Mouse (Mus musculus) E14TG2a.4 (cell line): ENCODE results near the gene Sorbs2.

Source experiments
- H3K27me3 ChIP-seq: 2 replicates; pipeline ENCODE4 v1.6.1; 2014; ENCODE audit warnings: low read length, control low read depth; ENCODE audit not compliant: insufficient read depth
- H3K36me3 ChIP-seq: 2 replicates; pipeline ENCODE4 v1.6.1; 2014; ENCODE audit warnings: low read length, control low read depth; ENCODE audit not compliant: insufficient read depth
- H3K4me1 ChIP-seq: replicated peaks from 2 replicates; pipeline ENCODE4 v1.6.1; 2014; ENCODE audit warnings: low read depth, low read length, control low read depth
- H3K4me3 ChIP-seq: replicated peaks from 2 replicates; pipeline ENCODE4 v1.5.1; 2014; ENCODE audit warnings: mild to moderate bottlenecking, low read length
- H3K9me3 ChIP-seq: 2 replicates; pipeline ENCODE4 v1.6.1; 2014; ENCODE audit warnings: low read length, control low read depth
- CTCF ChIP-seq: conservative IDR thresholded peaks from 2 replicates; pipeline ENCODE4 v1.5.1; 2014; ENCODE audit warnings: low read length
- NANOG ChIP-seq: IDR thresholded peaks from 2 replicates; pipeline ENCODE4 v1.6.1; 2014; ENCODE audit warnings: borderline replicate concordance, low read length, mixed read lengths
- POU5F1 ChIP-seq: IDR thresholded peaks from 2 replicates; pipeline ENCODE4 v1.6.1; 2014; ENCODE audit warnings: low read length, borderline replicate concordance

The Sorbs2 gene

DNA sequence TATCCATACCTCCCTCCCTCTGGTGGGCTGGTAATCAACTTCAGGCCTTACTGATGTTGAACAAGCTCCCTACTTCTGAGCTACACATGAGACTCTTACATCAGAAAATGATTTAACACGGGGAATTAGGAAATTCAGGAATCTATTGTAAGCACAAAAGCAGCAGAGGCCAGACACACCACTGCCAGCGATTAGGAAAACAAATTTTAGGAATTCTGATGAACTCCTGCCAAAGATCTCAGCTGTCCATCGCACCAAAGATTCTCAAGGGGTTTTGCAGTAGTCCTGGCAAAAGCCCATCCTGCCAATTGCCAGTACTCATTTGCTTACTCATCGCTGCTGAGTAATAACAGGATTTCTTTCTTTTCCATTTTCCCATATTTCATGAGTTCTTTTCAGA, 94.4 kb downstream of the Sorbs2 start:
- TF ChIP-seq NANOG (no peak), CTCF (no peak), POU5F1 (no peak)
- Histone ChIP-seq H3K27me3 (no peaks in the 10 kb centered on the region), H3K4me3 (no peak overlapping the region), H3K36me3 (no peaks in the 10 kb centered on the region), H3K9me3 (no peaks in the 10 kb centered on the region), H3K4me1 (no peaks in the 10 kb centered on the region)

DNA sequence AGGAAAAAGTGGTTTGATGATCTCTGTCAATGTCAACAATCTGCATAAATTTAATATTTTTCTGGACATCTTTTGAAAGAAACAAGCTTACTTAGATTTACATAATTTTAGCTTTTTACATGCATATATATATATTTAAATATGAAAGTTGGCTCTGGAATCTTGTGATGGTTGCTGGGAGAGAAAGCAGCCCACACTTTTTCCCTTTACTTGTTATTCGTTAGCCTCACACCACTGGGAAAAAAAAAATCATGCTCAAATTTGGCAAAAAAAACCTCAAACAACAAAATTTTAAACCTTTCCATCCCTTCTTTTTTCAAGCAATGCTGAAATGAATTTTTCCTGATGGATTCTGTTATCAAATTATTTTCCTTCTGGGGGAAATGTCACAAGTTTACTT, 97.8 kb downstream of the Sorbs2 start:
- 0 out of 2 replicates have a peak, but pooled peaks cover 2% of the 10 kb centered on the region for H3K9me3 ChIP-seq
- H3K4me3 ChIP-seq: no peak overlapping the region
- H3K27me3 ChIP-seq: no peaks in the 10 kb centered on the region
- TF ChIP-seq CTCF (no peak), NANOG (no peak), POU5F1 (no peak)
- no peaks in the 10 kb centered on the region for H3K36me3 ChIP-seq
- no peaks in the 10 kb centered on the region for H3K4me1 ChIP-seq

DNA sequence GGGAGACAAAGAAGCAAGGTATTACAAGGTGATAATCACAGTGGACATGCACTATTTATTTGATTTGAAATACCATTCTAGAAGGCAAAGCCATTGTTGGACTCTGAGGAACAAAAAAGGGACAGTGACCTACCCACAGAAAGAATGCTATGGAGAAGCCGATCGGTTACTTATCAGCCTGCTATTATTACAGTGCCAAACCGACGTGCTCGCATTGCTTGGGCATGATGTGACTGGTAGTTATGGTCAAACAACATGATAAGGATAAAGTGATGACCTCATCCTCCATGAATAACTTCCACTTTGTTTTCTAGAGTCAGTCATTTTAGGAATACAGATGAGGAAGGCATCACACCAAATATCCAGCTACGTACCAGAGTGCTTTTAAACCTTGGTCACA, 99.4 kb downstream of the Sorbs2 start:
- Histone ChIP-seq H3K4me3 (no peak overlapping the region), H3K36me3 (no peaks in the 10 kb centered on the region), H3K4me1 (no peaks in the 10 kb centered on the region), H3K9me3 (0 out of 2 replicates have a peak, but pooled peaks cover 2% of the 10 kb centered on the region), H3K27me3 (no peaks in the 10 kb centered on the region)
- TF ChIP-seq CTCF (no peak), POU5F1 (no peak), NANOG (no peak)

DNA sequence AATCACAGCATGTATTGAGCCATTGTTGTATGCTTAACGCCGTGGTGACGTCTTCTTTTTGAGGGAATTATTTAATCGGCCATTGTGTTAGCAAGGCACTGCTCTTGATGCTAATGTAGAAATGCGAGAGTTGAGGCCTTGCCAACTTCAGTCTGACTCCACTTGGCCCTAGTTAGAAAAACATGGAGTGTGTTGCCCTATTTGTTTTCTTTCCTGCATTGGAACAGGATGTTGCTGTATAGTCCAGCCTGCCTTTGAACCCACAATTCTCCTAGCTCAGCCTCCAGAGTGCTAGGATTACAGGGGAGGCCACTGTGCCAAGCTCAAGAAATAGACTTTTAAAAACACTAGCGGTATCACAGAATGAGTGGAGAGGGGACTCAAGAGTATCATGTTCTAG, 100.8 kb downstream of the Sorbs2 start:
- Histone ChIP-seq H3K9me3 (0 out of 2 replicates have a peak, but pooled peaks cover 2% of the 10 kb centered on the region), H3K27me3 (no peaks in the 10 kb centered on the region; the same call in 1 of the 2 replicates), H3K36me3 (no peaks in the 10 kb centered on the region), H3K4me3 (no peak overlapping the region), H3K4me1 (no peaks in the 10 kb centered on the region)
- TF ChIP-seq NANOG: no peak
- no peak for TF ChIP-seq CTCF

DNA sequence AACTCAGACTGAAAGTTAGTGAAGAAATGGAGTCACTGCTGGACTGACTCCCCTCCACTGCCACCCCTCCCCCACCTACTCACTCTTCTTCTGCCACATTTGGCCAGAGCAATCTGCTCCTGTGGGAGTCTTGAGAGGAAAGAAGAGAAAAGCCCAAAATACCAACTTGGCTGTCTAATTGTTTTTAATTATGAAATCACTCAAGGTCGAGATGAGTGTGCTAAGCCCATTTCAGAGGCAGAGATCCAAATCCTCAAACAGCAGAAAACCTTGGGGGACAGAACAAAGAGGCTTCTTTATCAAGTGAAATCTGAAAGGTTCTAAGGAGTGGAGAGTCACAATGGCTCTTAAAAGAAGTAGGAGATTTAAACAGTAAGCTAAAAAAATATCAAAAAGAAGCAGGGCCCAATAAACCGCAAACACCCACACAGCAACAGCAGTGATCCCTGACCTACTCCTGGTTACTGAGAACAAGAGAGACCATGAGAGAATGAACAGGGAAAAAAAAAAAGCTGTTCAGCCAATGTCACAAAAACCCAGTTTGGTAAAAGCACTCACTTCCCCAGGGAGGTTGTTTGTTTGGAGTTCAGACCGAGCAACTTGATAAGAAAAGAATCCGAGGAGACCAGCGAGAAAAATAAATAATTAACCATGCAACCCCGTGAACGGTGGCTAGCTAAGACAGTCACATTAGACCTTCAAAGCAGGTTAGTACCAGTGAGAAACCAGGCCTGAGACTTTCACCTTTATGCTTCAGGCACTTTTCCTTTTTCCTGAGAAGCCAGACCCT, 103.0 kb downstream of the Sorbs2 start:
- Histone ChIP-seq H3K27me3 (no peaks in the 10 kb centered on the region; the same call in 1 of the 2 replicates), H3K9me3 (0 out of 2 replicates have a peak, but pooled peaks cover 2% of the 10 kb centered on the region), H3K4me3 (no peak overlapping the region), H3K4me1 (peaks cover 17% of the 10 kb centered on the region), H3K36me3 (no peaks in the 10 kb centered on the region)
- TF ChIP-seq POU5F1 (no peak), CTCF (no peak), NANOG (no peak)

DNA sequence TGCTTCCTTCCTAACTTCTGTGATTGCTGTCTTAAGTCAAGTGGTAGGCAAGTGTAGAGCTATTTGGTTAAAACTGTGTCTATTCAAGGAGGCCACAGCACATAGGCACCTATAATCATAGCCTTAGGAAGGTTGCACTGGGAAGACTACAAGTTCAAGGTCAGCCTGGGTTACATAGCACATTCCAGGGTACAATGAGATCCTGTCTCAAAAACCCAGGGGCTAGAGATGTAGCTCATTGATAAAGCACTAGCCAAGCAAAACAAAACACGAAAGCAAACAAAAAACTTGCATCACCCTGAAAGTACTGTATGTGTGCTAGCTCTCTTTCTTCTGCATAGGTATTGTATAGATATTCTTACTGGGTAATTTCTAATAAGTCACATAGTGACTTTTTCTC, 103.7 kb downstream of the Sorbs2 start:
- Histone ChIP-seq H3K4me3 (no peak overlapping the region), H3K9me3 (0 out of 2 replicates have a peak, but pooled peaks cover 2% of the 10 kb centered on the region), H3K36me3 (no peaks in the 10 kb centered on the region), H3K4me1 (peaks cover 17% of the 10 kb centered on the region), H3K27me3 (peaks cover under 1% of the 10 kb centered on the region)
- TF ChIP-seq CTCF (no peak), NANOG (no peak), POU5F1 (no peak)

DNA sequence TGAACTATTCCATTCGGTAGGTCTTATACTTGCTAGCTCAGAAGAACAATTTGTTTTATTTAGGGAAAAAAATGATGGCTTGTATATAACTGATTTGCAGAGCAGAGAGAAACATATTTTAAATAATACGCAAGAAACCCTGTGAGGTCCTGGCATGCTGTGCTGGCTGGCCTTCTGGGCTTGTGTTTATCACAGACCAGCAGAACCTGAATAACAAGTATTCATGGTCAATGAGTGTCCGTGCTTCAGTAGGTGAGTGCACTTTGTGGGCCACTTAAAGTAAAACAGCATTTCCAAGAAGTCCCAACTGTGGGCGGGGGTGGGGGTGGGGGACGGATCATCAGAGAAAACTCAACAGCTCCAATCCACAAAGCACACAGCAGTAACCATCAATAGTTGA, 107.0 kb downstream of the Sorbs2 start:
- TF ChIP-seq CTCF (no peak), NANOG (no peak), POU5F1 (no peak)
- Histone ChIP-seq H3K4me1 (peaks cover 17% of the 10 kb centered on the region), H3K27me3 (peaks cover 12% of the 10 kb centered on the region), H3K36me3 (no peaks in the 10 kb centered on the region), H3K9me3 (0 out of 2 replicates have a peak, but pooled peaks cover 2% of the 10 kb centered on the region), H3K4me3 (no peak overlapping the region)

DNA sequence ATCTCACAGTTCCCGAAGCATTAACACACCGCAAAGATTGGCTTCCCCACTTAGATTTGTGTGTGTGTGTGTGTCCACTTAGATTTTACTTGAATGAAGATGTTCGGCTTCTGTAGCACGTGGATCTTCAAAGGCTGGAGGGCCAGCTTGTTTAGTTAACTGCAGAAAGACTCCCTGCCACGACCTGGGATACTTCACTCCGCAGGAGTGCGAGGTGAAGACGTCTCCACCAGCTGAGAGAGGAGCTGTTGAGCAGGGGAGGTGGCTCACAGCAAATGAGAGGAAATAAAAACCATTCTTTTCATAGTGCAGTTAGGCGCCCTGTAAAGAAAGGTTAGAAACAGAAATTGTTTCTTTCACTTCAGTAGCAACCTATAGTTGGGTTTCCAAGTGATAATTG, 107.5 kb downstream of the Sorbs2 start:
- Histone ChIP-seq H3K4me1 (peaks cover 17% of the 10 kb centered on the region), H3K27me3 (peaks cover 14% of the 10 kb centered on the region), H3K36me3 (no peaks in the 10 kb centered on the region), H3K4me3 (no peak overlapping the region), H3K9me3 (no peaks in the 10 kb centered on the region)
- TF ChIP-seq CTCF (no peak), POU5F1 (no peak), NANOG (no peak)

DNA sequence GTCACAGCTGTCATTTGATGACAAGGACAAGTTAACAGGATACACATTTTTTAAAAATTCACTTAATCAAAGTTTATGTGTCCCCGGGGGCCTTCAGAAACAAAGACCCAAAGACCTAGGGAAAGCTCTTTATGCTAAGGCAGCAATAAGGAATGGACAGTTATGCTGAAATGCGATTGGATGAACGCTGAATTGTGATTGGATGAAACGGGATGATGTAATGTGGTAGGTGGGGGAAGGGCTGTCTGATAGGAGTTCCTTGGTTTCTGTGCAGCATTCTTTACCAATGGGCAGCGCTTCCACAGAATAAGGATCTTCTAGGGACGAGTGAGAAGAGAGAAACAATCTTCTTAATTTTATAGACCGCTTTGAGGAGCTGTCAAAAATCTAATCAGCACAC, 108.0 kb downstream of the Sorbs2 start:
- Histone ChIP-seq H3K4me3 (no peak overlapping the region), H3K4me1 (peaks cover 17% of the 10 kb centered on the region), H3K27me3 (peaks cover 14% of the 10 kb centered on the region), H3K36me3 (no peaks in the 10 kb centered on the region), H3K9me3 (no peaks in the 10 kb centered on the region)
- no peak for TF ChIP-seq CTCF
- no peak for TF ChIP-seq NANOG
- TF ChIP-seq POU5F1: no peak
